Mouse (Mus musculus): ENCODE results near the gene Tfcp2. TPM values are rescaled to one million over a fixed set of nuclear protein-coding genes. Genes with fewer than 3 reads are reported as not detected.

Gene Tfcp2
- total and polyA plus RNA-seq, 3 experiments: 5.3 to 7.8 (median 6.8) TPM

GRCm38 (mm10) chr15:100573946-100574345 lies 22.1 kb upstream of the Tfcp2 start:
- in situ Hi-C loops (cut with MboI; ENCODE audit: low pct_ligation_motif_present, low pct_unique_long_range_greater_than_20kb, low sequenced_read_pairs) (no loop called here), dilution Hi-C loops (cut with MboI; ENCODE audit: extremely low pct_ligation_motif_present, extremely low pct_unique_long_range_greater_than_20kb, low sequenced_read_pairs) (no loop called here)
- no peak overlapping the region for H3K4me2 ChIP-seq (ENCODE audit: insufficient read depth, low read depth, poor library complexity, severe bottlenecking)
- H3K27ac ChIP-seq (ENCODE audit: insufficient read depth, low read depth): no peak overlapping the region
- peaks cover 0 to 7% of the 10 kb centered on the region in 2 experiments for H3K36me3 ChIP-seq (replicated peaks in 1 of 2; ENCODE audit: control insufficient read depth in 1 of 2, insufficient read depth in 1 of 2, low read length in 1 of 2)
- no peaks in the 10 kb centered on the region for H3K79me2 ChIP-seq (replicated peaks; ENCODE audit: control insufficient read depth, extremely low read depth, insufficient read depth, poor library complexity, severe bottlenecking)
- H3K9ac ChIP-seq (ENCODE audit: insufficient read depth, low read depth): no peak overlapping the region
- H3K4me1 ChIP-seq (ENCODE audit: control insufficient read depth in 1 of 2, insufficient read depth in 2 of 2): no peaks in the 10 kb centered on the region
- TF ChIP-seq GABPA (IDR thresholded peaks at IDR 0.05; ENCODE audit: insufficient replicate concordance, low read depth, low read length) (no peak), HCFC1 (IDR thresholded peaks at IDR 0.05; ENCODE audit: low read depth, low read length) (no peak), ETS1 (conservative IDR thresholded peaks at IDR 0.05; ENCODE audit: low read depth, low read length) (no peak), ELF1 (IDR thresholded peaks at IDR 0.05; ENCODE audit: low read depth, low read length) (no peak), TCF12 (IDR thresholded peaks at IDR 0.05; ENCODE audit: low read depth, low read length) (no peak), MAFK (IDR thresholded peaks at IDR 0.05; ENCODE audit: insufficient replicate concordance, low read length) (no peak), MAZ (IDR thresholded peaks at IDR 0.05; ENCODE audit: low read depth, low read length) (no peak), PAX5 (IDR thresholded peaks at IDR 0.05; ENCODE audit: low read length) (no peak), USF1 (IDR thresholded peaks at IDR 0.05; ENCODE audit: low read depth, low read length) (no peak), UBTF (IDR thresholded peaks at IDR 0.05; ENCODE audit: low read depth, low read length) (no peak), KAT2A (IDR thresholded peaks at IDR 0.05; ENCODE audit: insufficient replicate concordance, low read length) (no peak)
- H3K4me3 ChIP-seq (replicated peaks in 1 of 3; ENCODE audit: low read depth in 2 of 3, low read length in 2 of 3, poor library complexity in 1 of 3): no peak overlapping the region
- no peaks in the 10 kb centered on the region for H3K9me3 ChIP-seq (replicated peaks; ENCODE audit: low read length)
- no peaks in the 10 kb centered on the region for H3K27me3 ChIP-seq (replicated peaks)
- DNase-seq (ENCODE audit: extremely low read depth): no peak

- Histone ChIP-seq H3K36me3 (replicated peaks in 1 of 2; ENCODE audit: control insufficient read depth in 1 of 2, insufficient read depth in 1 of 2, low read length in 1 of 2) (no peaks in the 10 kb centered on the region), H3K4me3 (replicated peaks in 1 of 3; ENCODE audit: low read depth in 2 of 3, low read length in 2 of 3, poor library complexity in 1 of 3) (no peak overlapping the region), H3K4me2 (ENCODE audit: insufficient read depth, low read depth, poor library complexity, severe bottlenecking) (no peak overlapping the region), H3K9me3 (replicated peaks; ENCODE audit: low read length) (no peaks in the 10 kb centered on the region), H3K79me2 (replicated peaks; ENCODE audit: control insufficient read depth, extremely low read depth, insufficient read depth, poor library complexity, severe bottlenecking) (no peaks in the 10 kb centered on the region), H3K27me3 (replicated peaks) (peaks cover 14% of the 10 kb centered on the region), H3K9ac (ENCODE audit: insufficient read depth, low read depth) (no peak overlapping the region), H3K27ac (ENCODE audit: insufficient read depth, low read depth) (no peak overlapping the region), H3K4me1 (ENCODE audit: control insufficient read depth in 1 of 2, insufficient read depth in 2 of 2) (no peaks in the 10 kb centered on the region)
- dilution Hi-C loops (cut with MboI; ENCODE audit: extremely low pct_ligation_motif_present, extremely low pct_unique_long_range_greater_than_20kb, low sequenced_read_pairs): no loop called here
- in situ Hi-C loops (cut with MboI; ENCODE audit: low pct_ligation_motif_present, low pct_unique_long_range_greater_than_20kb, low sequenced_read_pairs): no loop called here
- no peak for DNase-seq (ENCODE audit: extremely low read depth)
- TF ChIP-seq POLR2AphosphoS2 (IDR thresholded peaks at IDR 0.05; ENCODE audit: low read depth, low read length) (no peak), ZNF384 (IDR thresholded peaks at IDR 0.05; ENCODE audit: low read depth, low read length) (no peak), MAX (IDR thresholded peaks at IDR 0.05; ENCODE audit: low read length) (no peak), CHD1 (IDR thresholded peaks at IDR 0.05; ENCODE audit: low read depth, low read length) (no peak), MEF2A (IDR thresholded peaks at IDR 0.05; ENCODE audit: borderline replicate concordance, low read depth, low read length) (no peak), UBTF (IDR thresholded peaks at IDR 0.05; ENCODE audit: low read depth, low read length) (no peak)
Measured at GRCm38 (mm10) chr15:100569239-100569638, 17.4 kb upstream of the Tfcp2 start.
